Mouse (Mus musculus): ENCODE data around the gene Tgfa. TPM values are rescaled to one million over a fixed set of nuclear protein-coding genes. Genes with fewer than 3 reads are reported as not detected.

Gene Tgfa
- polyA plus RNA-seq (2014; fragmentation: Nextera tagmentation; extraction: Ambion mirVana), result 3.0 and 4.1 TPM in 2 replicates

DNA sequence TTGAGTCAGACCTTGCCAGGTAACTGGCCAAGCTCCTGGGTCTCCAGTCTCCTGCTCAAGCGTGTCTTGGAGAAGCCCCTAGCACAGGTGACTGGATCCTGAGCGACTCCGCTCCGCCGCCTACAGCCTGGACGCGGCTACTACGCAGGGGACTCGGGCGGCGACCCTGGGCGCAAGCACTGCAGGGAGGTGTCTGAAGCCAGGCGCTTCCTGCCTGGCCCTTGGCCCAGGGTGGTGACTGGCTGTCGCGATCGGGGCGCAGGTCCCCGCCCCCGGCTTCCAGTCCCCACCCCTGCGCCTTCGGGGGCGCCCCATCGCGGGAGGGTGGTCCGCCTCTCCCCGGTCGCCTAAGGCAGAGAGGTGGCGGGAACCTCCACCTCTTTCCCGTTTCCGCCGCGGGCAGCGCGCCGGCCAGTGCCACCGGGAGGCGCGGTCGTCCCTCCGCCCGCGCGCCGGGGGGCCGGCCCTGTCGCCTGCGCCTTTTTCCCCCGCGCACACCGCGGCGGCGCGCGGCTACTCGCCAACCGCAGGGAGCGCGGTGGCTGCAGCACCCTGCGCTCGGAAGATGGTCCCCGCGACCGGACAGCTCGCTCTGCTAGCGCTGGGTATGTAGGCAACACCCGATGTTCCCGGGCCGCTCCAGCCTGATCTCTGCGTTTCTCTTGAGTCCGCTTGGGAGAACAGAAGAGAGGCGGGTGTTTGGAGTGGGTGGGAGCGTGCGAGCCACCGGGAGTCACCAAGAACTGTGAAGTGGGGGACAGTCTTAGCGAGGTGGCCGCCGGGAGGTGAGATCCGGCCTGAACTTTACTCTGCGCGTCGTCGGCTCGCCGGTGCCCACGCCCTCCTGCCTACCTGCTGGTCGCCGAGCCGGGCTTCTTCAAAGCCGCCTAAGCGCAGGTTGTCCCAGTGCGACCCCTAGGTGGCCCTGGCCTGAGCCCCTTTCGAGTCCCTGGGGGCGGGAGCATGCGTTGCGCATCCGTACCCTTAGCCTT lies at the start of gene Tgfa:
Gene Tgfa, plus strand, starts transcription at position 283 of the 992 bp plus-strand sequence.
- Histone ChIP-seq H3K27me3 (ENCODE audit: control insufficient read depth, insufficient read depth, low read length) (peaks cover 29% of the 10 kb centered on the region), H3K9ac (ENCODE audit: low read depth, low read length) (peak within 1 kb of the TSS; percentile 67), H3K4me1 (ENCODE audit: control insufficient read depth, insufficient read depth, low read length) (no peaks in the 10 kb centered on the region), H3K36me3 (ENCODE audit: control insufficient read depth, insufficient read depth, low read length) (no peaks in the 10 kb centered on the region), H3K27ac (ENCODE audit: low read depth, low read length) (no peak within 1 kb of the TSS), H3K4me2 (peak within 1 kb of the TSS; percentile 92), H3K4me3 (ENCODE audit: low read depth, low read length) (peak within 1 kb of the TSS; percentile 73), H3K9me3 (replicated peaks; ENCODE audit: control insufficient read depth, low read length) (no peaks in the 10 kb centered on the region)
- WGBS (ENCODE audit: insufficient replicate concordance), result under 1% methylated on average over 91 of the region's 97 CpGs
- peak; percentile 78 for ATAC-seq (replicated peaks; ENCODE audit: insufficient number of reproducible peaks, low FRiP score, low TSS enrichment)

DNA sequence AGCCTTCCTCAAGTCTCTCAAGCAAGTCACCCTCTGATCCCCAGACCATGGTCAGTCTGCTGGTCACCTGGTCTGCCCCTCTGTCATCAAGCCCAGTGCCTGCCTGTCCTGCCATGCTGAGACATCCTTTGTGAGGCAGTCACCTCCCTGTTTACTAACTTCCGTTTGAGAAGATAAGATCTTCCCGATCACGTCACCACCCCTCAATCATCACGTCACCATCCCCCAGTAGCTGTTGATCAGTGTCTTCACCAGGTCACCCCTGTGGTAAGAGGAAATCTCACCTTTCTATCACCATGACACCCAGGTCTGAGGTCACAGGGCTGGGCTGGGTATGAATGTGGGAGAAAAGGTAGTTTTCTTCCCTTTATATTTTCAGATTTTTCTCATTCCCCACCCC lies 46.5 kb upstream of the Tgfa start:
- Histone ChIP-seq H3K9me3 (replicated peaks; ENCODE audit: control insufficient read depth, low read length) (no peaks in the 10 kb centered on the region), H3K4me1 (ENCODE audit: control insufficient read depth, insufficient read depth, low read length) (no peaks in the 10 kb centered on the region), H3K27ac (ENCODE audit: low read depth, low read length) (no peak overlapping the region), H3K4me2 (no peak overlapping the region), H3K9ac (ENCODE audit: low read depth, low read length) (no peak overlapping the region), H3K4me3 (ENCODE audit: low read depth, low read length) (no peak overlapping the region), H3K36me3 (ENCODE audit: control insufficient read depth, insufficient read depth, low read length) (no peaks in the 10 kb centered on the region), H3K27me3 (ENCODE audit: control insufficient read depth, insufficient read depth, low read length) (no peaks in the 10 kb centered on the region)
- WGBS (ENCODE audit: insufficient replicate concordance), result 23% methylated on average over 4 of the region's 4 CpGs
- ATAC-seq (replicated peaks; ENCODE audit: insufficient number of reproducible peaks, low FRiP score, low TSS enrichment), result no peak

DNA sequence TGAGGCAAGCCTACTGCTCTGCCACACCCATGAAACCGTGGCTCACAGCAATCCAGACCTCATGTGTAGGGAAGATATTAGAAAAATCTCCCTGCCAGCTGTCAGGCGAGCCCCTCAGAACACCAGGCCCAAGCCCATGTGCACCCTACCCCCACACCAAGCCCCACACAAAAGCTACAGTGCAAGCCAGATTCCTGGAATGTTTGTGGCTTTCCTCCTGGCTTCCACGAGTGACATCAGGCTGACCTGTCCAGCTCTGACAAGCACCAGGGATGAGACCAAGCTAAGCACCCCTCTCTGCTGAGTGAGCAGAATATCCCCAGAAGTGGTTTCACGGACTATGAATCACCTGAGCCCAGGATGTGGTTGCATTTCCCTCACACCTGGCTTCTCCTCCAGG lies 46.0 kb upstream of the Tgfa start:
- Histone ChIP-seq H3K27me3 (ENCODE audit: control insufficient read depth, insufficient read depth, low read length) (no peaks in the 10 kb centered on the region), H3K4me3 (ENCODE audit: low read depth, low read length) (no peak overlapping the region), H3K9me3 (replicated peaks; ENCODE audit: control insufficient read depth, low read length) (no peaks in the 10 kb centered on the region), H3K27ac (ENCODE audit: low read depth, low read length) (no peak overlapping the region), H3K4me2 (no peak overlapping the region), H3K36me3 (ENCODE audit: control insufficient read depth, insufficient read depth, low read length) (no peaks in the 10 kb centered on the region), H3K9ac (ENCODE audit: low read depth, low read length) (no peak overlapping the region), H3K4me1 (ENCODE audit: control insufficient read depth, insufficient read depth, low read length) (no peaks in the 10 kb centered on the region)
- no peak for ATAC-seq (replicated peaks; ENCODE audit: insufficient number of reproducible peaks, low FRiP score, low TSS enrichment)
- 26% methylated on average over 4 of the region's 4 CpGs for WGBS (ENCODE audit: insufficient replicate concordance)

- no peak overlapping the region for H3K4me2 ChIP-seq
- no peaks in the 10 kb centered on the region for H3K27me3 ChIP-seq (ENCODE audit: control insufficient read depth, insufficient read depth, low read length)
- no peak for ATAC-seq (replicated peaks; ENCODE audit: insufficient number of reproducible peaks, low FRiP score, low TSS enrichment)
- H3K27ac ChIP-seq (ENCODE audit: low read depth, low read length), result no peak overlapping the region
- H3K9me3 ChIP-seq (replicated peaks; ENCODE audit: control insufficient read depth, low read length), result no peaks in the 10 kb centered on the region
- H3K4me1 ChIP-seq (ENCODE audit: control insufficient read depth, insufficient read depth, low read length), result no peaks in the 10 kb centered on the region
- no peak overlapping the region for H3K4me3 ChIP-seq (ENCODE audit: low read depth, low read length)
- no peaks in the 10 kb centered on the region for H3K36me3 ChIP-seq (ENCODE audit: control insufficient read depth, insufficient read depth, low read length)
- 89% methylated on average over 7 of the region's 7 CpGs for WGBS (ENCODE audit: insufficient replicate concordance)
- H3K9ac ChIP-seq (ENCODE audit: low read depth, low read length), result no peak overlapping the region
These were observed 42.3 kb upstream of the Tgfa start for GRCm38 (mm10) chr6:86152676-86153075.

DNA sequence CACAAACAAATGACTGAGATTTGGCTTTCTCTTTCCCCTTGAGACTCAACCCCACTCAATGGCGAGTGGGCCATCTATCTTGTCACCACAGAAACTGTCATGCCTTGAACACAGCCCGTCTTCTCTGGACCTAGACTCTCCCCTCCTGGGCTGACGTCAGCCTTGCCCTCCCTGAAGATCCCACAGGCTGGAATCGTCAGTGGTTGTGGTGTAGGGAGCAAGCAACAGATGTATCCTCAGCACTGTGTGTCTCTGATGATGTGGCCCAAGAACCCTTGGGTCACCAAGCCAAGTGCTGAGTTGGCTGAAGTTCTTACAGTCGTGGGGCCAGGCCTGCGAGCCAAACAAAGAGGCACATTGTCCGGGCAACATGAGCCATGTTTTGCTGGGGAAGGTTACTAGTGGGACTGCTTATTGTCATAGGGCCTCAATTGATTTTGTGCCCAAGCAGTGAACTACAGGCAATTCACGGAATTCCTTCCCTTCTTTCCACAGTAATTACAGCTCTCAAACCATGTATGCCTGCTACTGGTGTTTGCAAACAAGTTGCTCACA lies 41.5 kb upstream of the Tgfa start:
- no peaks in the 10 kb centered on the region for H3K27me3 ChIP-seq (ENCODE audit: control insufficient read depth, insufficient read depth, low read length)
- 61% methylated on average over 8 of the region's 8 CpGs for WGBS (ENCODE audit: insufficient replicate concordance)
- ATAC-seq (replicated peaks; ENCODE audit: insufficient number of reproducible peaks, low FRiP score, low TSS enrichment), result no peak
- no peaks in the 10 kb centered on the region for H3K4me1 ChIP-seq (ENCODE audit: control insufficient read depth, insufficient read depth, low read length)
- H3K27ac ChIP-seq (ENCODE audit: low read depth, low read length), result no peak overlapping the region
- no peaks in the 10 kb centered on the region for H3K36me3 ChIP-seq (ENCODE audit: control insufficient read depth, insufficient read depth, low read length)
- no peaks in the 10 kb centered on the region for H3K9me3 ChIP-seq (replicated peaks; ENCODE audit: control insufficient read depth, low read length)
- no peak overlapping the region for H3K4me2 ChIP-seq
- H3K9ac ChIP-seq (ENCODE audit: low read depth, low read length), result no peak overlapping the region
- no peak overlapping the region for H3K4me3 ChIP-seq (ENCODE audit: low read depth, low read length)

- ATAC-seq (replicated peaks; ENCODE audit: insufficient number of reproducible peaks, low FRiP score, low TSS enrichment), result no peak
- Histone ChIP-seq H3K4me1 (ENCODE audit: control insufficient read depth, insufficient read depth, low read length) (no peaks in the 10 kb centered on the region), H3K27me3 (ENCODE audit: control insufficient read depth, insufficient read depth, low read length) (no peaks in the 10 kb centered on the region), H3K4me2 (no peak overlapping the region), H3K9me3 (replicated peaks; ENCODE audit: control insufficient read depth, low read length) (no peaks in the 10 kb centered on the region), H3K4me3 (ENCODE audit: low read depth, low read length) (no peak overlapping the region), H3K9ac (ENCODE audit: low read depth, low read length) (no peak overlapping the region), H3K27ac (ENCODE audit: low read depth, low read length) (no peak overlapping the region), H3K36me3 (ENCODE audit: control insufficient read depth, insufficient read depth, low read length) (no peaks in the 10 kb centered on the region)
- 65% methylated on average over 5 of the region's 5 CpGs for WGBS (ENCODE audit: insufficient replicate concordance)
These were observed 41.0 kb upstream of the Tgfa start for GRCm38 (mm10) chr6:86154006-86154405.

- Histone ChIP-seq H3K4me2 (no peak overlapping the region), H3K4me3 (ENCODE audit: low read depth, low read length) (no peak overlapping the region), H3K4me1 (ENCODE audit: control insufficient read depth, insufficient read depth, low read length) (no peaks in the 10 kb centered on the region), H3K36me3 (ENCODE audit: control insufficient read depth, insufficient read depth, low read length) (no peaks in the 10 kb centered on the region), H3K27ac (ENCODE audit: low read depth, low read length) (no peak overlapping the region), H3K27me3 (ENCODE audit: control insufficient read depth, insufficient read depth, low read length) (no peaks in the 10 kb centered on the region), H3K9me3 (replicated peaks; ENCODE audit: control insufficient read depth, low read length) (no peaks in the 10 kb centered on the region), H3K9ac (ENCODE audit: low read depth, low read length) (no peak overlapping the region)
- no peak for ATAC-seq (replicated peaks; ENCODE audit: insufficient number of reproducible peaks, low FRiP score, low TSS enrichment)
- WGBS (ENCODE audit: insufficient replicate concordance), result 34% methylated on average over 2 of the region's 2 CpGs
These were observed 40.5 kb upstream of the Tgfa start for GRCm38 (mm10) chr6:86154481-86154880.

DNA sequence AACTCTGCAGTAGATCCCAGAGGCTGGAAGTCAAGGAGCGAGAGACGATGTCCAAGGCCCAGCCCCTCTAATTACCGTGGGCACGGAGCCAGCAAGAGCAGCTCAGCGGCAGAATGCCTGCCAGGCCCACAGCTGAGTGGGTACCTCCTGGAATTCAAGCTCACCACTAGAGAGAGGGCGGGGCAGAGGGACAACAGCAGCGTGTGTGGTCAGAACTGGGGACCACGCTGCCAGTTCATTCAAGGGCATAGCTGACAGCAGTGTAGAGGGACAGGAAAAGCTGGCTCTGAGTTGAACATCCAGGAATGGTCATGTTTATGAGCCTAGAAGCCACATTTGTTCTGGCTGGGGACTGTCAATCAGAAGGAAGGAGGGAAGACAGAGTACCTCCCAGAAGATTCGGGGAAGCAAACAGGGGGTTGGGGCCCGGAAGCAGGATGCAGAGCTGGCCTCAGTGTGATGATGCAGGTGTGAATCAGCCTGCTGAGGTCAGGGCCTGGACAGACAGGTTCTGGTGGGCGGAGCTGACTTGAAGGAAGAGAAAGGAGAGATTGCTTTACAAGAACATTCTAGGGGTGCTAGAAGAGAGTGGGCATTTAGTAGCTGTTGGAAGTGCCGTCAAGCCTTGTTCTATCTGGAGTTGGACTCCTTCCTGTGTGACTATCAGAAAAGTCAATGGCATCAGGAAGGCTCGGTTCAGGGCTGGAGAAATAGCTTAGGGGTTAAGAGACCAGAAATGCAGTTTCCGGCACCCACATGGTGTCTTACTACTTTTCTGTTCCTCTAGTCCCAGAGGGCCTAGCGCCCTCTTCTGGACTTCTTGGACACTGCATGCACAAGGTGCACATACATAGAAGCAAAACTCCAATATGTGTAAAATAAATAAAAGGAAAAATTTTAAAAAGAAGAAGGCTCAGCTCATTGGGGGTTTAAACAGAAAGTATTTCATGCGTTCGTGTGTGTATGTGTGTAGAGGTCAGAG lies 37.5 kb upstream of the Tgfa start:
- ATAC-seq (replicated peaks; ENCODE audit: insufficient number of reproducible peaks, low FRiP score, low TSS enrichment), result no peak
- no peaks in the 10 kb centered on the region for H3K9me3 ChIP-seq (replicated peaks; ENCODE audit: control insufficient read depth, low read length)
- H3K9ac ChIP-seq (ENCODE audit: low read depth, low read length), result no peak overlapping the region
- no peak overlapping the region for H3K27ac ChIP-seq (ENCODE audit: low read depth, low read length)
- H3K4me1 ChIP-seq (ENCODE audit: control insufficient read depth, insufficient read depth, low read length), result no peaks in the 10 kb centered on the region
- H3K4me3 ChIP-seq (ENCODE audit: low read depth, low read length), result no peak overlapping the region
- no peaks in the 10 kb centered on the region for H3K27me3 ChIP-seq (ENCODE audit: control insufficient read depth, insufficient read depth, low read length)
- whole genome bisulfite sequencing (ENCODE audit: insufficient replicate concordance), result 69% methylated on average over 17 of the region's 17 CpGs
- no peak overlapping the region for H3K4me2 ChIP-seq
- no peaks in the 10 kb centered on the region for H3K36me3 ChIP-seq (ENCODE audit: control insufficient read depth, insufficient read depth, low read length)
